Mouse (Mus musculus) midbrain, embryonic 15.5 days (tissue): Measurements from ENCODE around the gene Mbl1. TPM values are rescaled to one million over a fixed set of nuclear protein-coding genes. Genes with fewer than 3 reads are reported as not detected.

Experiments
- ATAC-seq: fragments of 200-750 bp; cut with Nextera tagmentation; replicated peaks from 2 replicates; pipeline ENCODE4 v1.8.0; 2017; ENCODE audit warnings: moderate TSS enrichment
- H3K27ac ChIP-seq: fragments of 300-500 bp; sonication (generic); 2 replicates; pipeline ENCODE4 v1.5.1; 2015; ENCODE audit warnings: mild to moderate bottlenecking, inconsistent platforms
- H3K27me3 ChIP-seq: fragments of 300-500 bp; sonication (generic); replicated peaks from 2 replicates; pipeline ENCODE4 v1.6.1; 2015; ENCODE audit warnings: inconsistent platforms
- H3K36me3 ChIP-seq: fragments of 300-500 bp; sonication (generic); replicated peaks from 2 replicates; pipeline ENCODE4 v1.6.1; 2015; ENCODE audit warnings: inconsistent platforms
- H3K4me1 ChIP-seq: fragments of 300-500 bp; sonication (generic); 2 replicates; pipeline ENCODE4 v1.6.1; 2015; ENCODE audit warnings: inconsistent platforms
- H3K4me2 ChIP-seq: fragments of 300-500 bp; sonication (generic); 2 replicates; pipeline ENCODE4 v1.6.1; 2015; ENCODE audit warnings: inconsistent platforms, mild to moderate bottlenecking, moderate library complexity
- H3K4me3 ChIP-seq: fragments of 300-500 bp; sonication (generic); 2 replicates; pipeline ENCODE4 v1.5.1; 2015; ENCODE audit warnings: mild to moderate bottlenecking, inconsistent platforms
- H3K9ac ChIP-seq: fragments of 300-500 bp; sonication (generic); 2 replicates; pipeline ENCODE4 v1.6.1; 2015; ENCODE audit warnings: mild to moderate bottlenecking, inconsistent platforms
- H3K9me3 ChIP-seq: fragments of 300-500 bp; sonication (generic); 2 replicates; pipeline ENCODE4 v1.6.1; 2016; ENCODE audit warnings: inconsistent platforms
- WGBS: fragments of 180-500 bp; shearing (Covaris S2); methylation state at CpG from one replicate; pipeline ENCODE4 v1.1.7; 2015; ENCODE audit warnings: mixed read lengths; 5-methylcytosine and 5-hydroxymethylcytosine counted together
- polyA plus RNA-seq: library from polyadenylated mRNA; unstranded; fragments of >200 nt; fragmentation: Nextera tagmentation; extraction: Ambion mirVana; gene quantifications from 2 replicates; pipeline ENCODE4 v1.2.1, GENCODE M21; 2015

Gene Mbl1
- polyA plus RNA-seq, 1 experiment from 2014 or later = not detected

- Histone ChIP-seq H3K27ac (no peak overlapping the region), H3K27me3 (no peaks in the 10 kb centered on the region), H3K4me3 (no peak overlapping the region), H3K4me1 (no peaks in the 10 kb centered on the region), H3K36me3 (no peaks in the 10 kb centered on the region), H3K9me3 (no peaks in the 10 kb centered on the region), H3K4me2 (no peak overlapping the region), H3K9ac (no peak overlapping the region)
- WGBS = 90% methylated on average over 2 of the region's 2 CpGs
- no peak for ATAC-seq
Observed at GRCm38 (mm10) chr14:41147356-41147755, 3.9 kb upstream of the Mbl1 start.

- WGBS = 86% methylated on average over 4 of the region's 4 CpGs
Observed at GRCm38 (mm10) chr14:41160076-41160475, 8.8 kb downstream of the Mbl1 start.

GRCm38 (mm10) chr14:41160743-41161142 lies 9.5 kb downstream of the Mbl1 start:
- Histone ChIP-seq H3K9me3 (no peaks in the 10 kb centered on the region), H3K36me3 (no peaks in the 10 kb centered on the region), H3K4me3 (no peak overlapping the region), H3K27me3 (no peaks in the 10 kb centered on the region), H3K27ac (no peak overlapping the region), H3K4me1 (no peaks in the 10 kb centered on the region), H3K4me2 (no peak overlapping the region), H3K9ac (no peak overlapping the region)
- WGBS = 48% methylated on average over 1 of the region's 1 CpGs
- no peak for ATAC-seq

More at GRCm38 (mm10) chr14:41160076-41160475, 8.8 kb downstream of the Mbl1 start:
- H3K9ac ChIP-seq = no peak overlapping the region
- H3K4me3 ChIP-seq = no peak overlapping the region
- H3K9me3 ChIP-seq = no peaks in the 10 kb centered on the region
- ATAC-seq = no peak
- H3K4me2 ChIP-seq = no peak overlapping the region
- no peaks in the 10 kb centered on the region for H3K36me3 ChIP-seq
- no peak overlapping the region for H3K27ac ChIP-seq
- H3K4me1 ChIP-seq = no peaks in the 10 kb centered on the region
- no peaks in the 10 kb centered on the region for H3K27me3 ChIP-seq

GRCm38 (mm10) chr14:41162663-41163062 lies 11.4 kb downstream of the Mbl1 start:
- no peak overlapping the region for H3K27ac ChIP-seq
- H3K9ac ChIP-seq = no peak overlapping the region
- no peak overlapping the region for H3K4me2 ChIP-seq
- H3K4me1 ChIP-seq = no peaks in the 10 kb centered on the region
- ATAC-seq = no peak
- H3K4me3 ChIP-seq = no peak overlapping the region
- H3K36me3 ChIP-seq = no peaks in the 10 kb centered on the region
- no peaks in the 10 kb centered on the region for H3K9me3 ChIP-seq
- WGBS = 29% methylated on average over 2 of the region's 2 CpGs
- H3K27me3 ChIP-seq = no peaks in the 10 kb centered on the region

GRCm38 (mm10) chr14:41167278-41167677 lies 16.0 kb downstream of the Mbl1 start:
- no peaks in the 10 kb centered on the region for H3K27me3 ChIP-seq
- no peak overlapping the region for H3K4me2 ChIP-seq
- H3K36me3 ChIP-seq = no peaks in the 10 kb centered on the region
- H3K4me3 ChIP-seq = no peak overlapping the region
- no peak overlapping the region for H3K9ac ChIP-seq
- no peaks in the 10 kb centered on the region for H3K4me1 ChIP-seq
- H3K9me3 ChIP-seq = no peaks in the 10 kb centered on the region
- no peak for ATAC-seq
- no peak overlapping the region for H3K27ac ChIP-seq
- 58% methylated on average over 5 of the region's 5 CpGs for WGBS

GRCm38 (mm10) chr14:41168567-41168966 lies 17.3 kb downstream of the Mbl1 start:
- no peak overlapping the region for H3K27ac ChIP-seq
- no peaks in the 10 kb centered on the region for H3K9me3 ChIP-seq
- H3K9ac ChIP-seq = no peak overlapping the region
- no peak for ATAC-seq
- no peaks in the 10 kb centered on the region for H3K36me3 ChIP-seq
- H3K27me3 ChIP-seq = no peaks in the 10 kb centered on the region
- no peaks in the 10 kb centered on the region for H3K4me1 ChIP-seq
- H3K4me2 ChIP-seq = no peak overlapping the region
- 90% methylated on average over 1 of the region's 1 CpGs for WGBS
- H3K4me3 ChIP-seq = no peak overlapping the region

GRCm38 (mm10) chr14:41170514-41170913 lies 19.3 kb downstream of the Mbl1 start:
- Histone ChIP-seq H3K27ac (no peak overlapping the region), H3K4me1 (no peaks in the 10 kb centered on the region), H3K9ac (no peak overlapping the region), H3K4me3 (no peak overlapping the region), H3K27me3 (no peaks in the 10 kb centered on the region), H3K4me2 (no peak overlapping the region), H3K9me3 (no peaks in the 10 kb centered on the region), H3K36me3 (no peaks in the 10 kb centered on the region)
- WGBS = 84% methylated on average over 2 of the region's 2 CpGs
- ATAC-seq = no peak

GRCm38 (mm10) chr14:41174802-41175201 lies 23.5 kb downstream of the Mbl1 start:
- 63% methylated on average over 1 of the region's 1 CpGs for WGBS
- H3K9me3 ChIP-seq = no peaks in the 10 kb centered on the region
- no peaks in the 10 kb centered on the region for H3K4me1 ChIP-seq
- ATAC-seq = no peak
- no peak overlapping the region for H3K9ac ChIP-seq
- no peak overlapping the region for H3K4me2 ChIP-seq
- H3K36me3 ChIP-seq = no peaks in the 10 kb centered on the region
- no peak overlapping the region for H3K4me3 ChIP-seq
- no peaks in the 10 kb centered on the region for H3K27me3 ChIP-seq
- H3K27ac ChIP-seq = no peak overlapping the region

GRCm38 (mm10) chr14:41185059-41185821 lies 34.0 kb downstream of the Mbl1 start, which contains the start of gene Sftpd:
Gene Sftpd (minus strand): TSS chr14:41185149.
- no peaks in the 10 kb centered on the region for H3K4me1 ChIP-seq
- no peaks in the 10 kb centered on the region for H3K27me3 ChIP-seq
- no peak within 1 kb of the TSS for H3K4me2 ChIP-seq
- H3K36me3 ChIP-seq = no peaks in the 10 kb centered on the region
- WGBS = 76% methylated on average over 4 of the region's 4 CpGs
- H3K9ac ChIP-seq = no peak within 1 kb of the TSS
- H3K27ac ChIP-seq = no peak within 1 kb of the TSS
- H3K9me3 ChIP-seq = no peaks in the 10 kb centered on the region
- no peak within 1 kb of the TSS for H3K4me3 ChIP-seq
- ATAC-seq = no peak

GRCm38 (mm10) chr14:41189496-41189895 lies 38.2 kb downstream of the Mbl1 start:
- H3K4me1 ChIP-seq = no peaks in the 10 kb centered on the region
- no peak overlapping the region for H3K9ac ChIP-seq
- ATAC-seq = no peak
- H3K27me3 ChIP-seq = no peaks in the 10 kb centered on the region
- H3K36me3 ChIP-seq = no peaks in the 10 kb centered on the region
- H3K4me2 ChIP-seq = no peak overlapping the region
- no peak overlapping the region for H3K4me3 ChIP-seq
- no peak overlapping the region for H3K27ac ChIP-seq
- WGBS = 82% methylated on average over 2 of the region's 2 CpGs
- H3K9me3 ChIP-seq = no peaks in the 10 kb centered on the region

- H3K4me1 ChIP-seq = no peaks in the 10 kb centered on the region
- no peaks in the 10 kb centered on the region for H3K9me3 ChIP-seq
- ATAC-seq = no peak
- no peaks in the 10 kb centered on the region for H3K36me3 ChIP-seq
- no peak overlapping the region for H3K4me3 ChIP-seq
- no peak overlapping the region for H3K9ac ChIP-seq
- no peak overlapping the region for H3K4me2 ChIP-seq
- no peak overlapping the region for H3K27ac ChIP-seq
- H3K27me3 ChIP-seq = no peaks in the 10 kb centered on the region
- WGBS = 70% methylated on average over 6 of the region's 6 CpGs
Observed at GRCm38 (mm10) chr14:41198037-41198730, 46.9 kb downstream of the Mbl1 start.
